Mouse (Mus musculus) midbrain, embryonic 14.5 days (tissue): ENCODE measurements around the gene Dnaja3. TPM values are rescaled to one million over a fixed set of nuclear protein-coding genes. Genes with fewer than 3 reads are reported as not detected.

Experiments used
- ATAC-seq: fragments of 200-750 bp; cut with Nextera tagmentation; 2 replicates; pipeline ENCODE4 v1.8.0; 2017; ENCODE audit warnings: moderate number of reproducible peaks, moderate library complexity; ENCODE audit not compliant: low FRiP score, low TSS enrichment
- DNase-seq: peaks from one replicate; pipeline ENCODE4 v3.0.0-alpha.2; 2015
- H3K27ac ChIP-seq: fragments of 300-500 bp; sonication (generic); replicated peaks from 2 replicates; pipeline ENCODE4 v1.5.1; 2014; ENCODE audit warnings: mild to moderate bottlenecking, low read depth, low read length, moderate library complexity
- H3K27me3 ChIP-seq: fragments of 300-500 bp; sonication (generic); 2 replicates; pipeline ENCODE4 v1.6.1; 2014; ENCODE audit warnings: low read length, control low read depth, mixed read lengths; ENCODE audit not compliant: control insufficient read depth, insufficient read depth
- H3K36me3 ChIP-seq: fragments of 300-500 bp; sonication (generic); 2 replicates; pipeline ENCODE4 v1.6.1; 2014; ENCODE audit warnings: low read length, control low read depth; ENCODE audit not compliant: control insufficient read depth, insufficient read depth
- H3K4me1 ChIP-seq: fragments of 300-500 bp; sonication (generic); 2 replicates; pipeline ENCODE4 v1.6.1; 2014; ENCODE audit warnings: mild to moderate bottlenecking, antibody characterized with exemption, low read length, control low read depth; ENCODE audit not compliant: control insufficient read depth, insufficient read depth
- H3K4me2 ChIP-seq: fragments of 300-500 bp; sonication (generic); 2 replicates; pipeline ENCODE4 v1.6.1; 2014; ENCODE audit warnings: mild to moderate bottlenecking, low read length, moderate library complexity
- H3K4me3 ChIP-seq: fragments of 300-500 bp; sonication (generic); replicated peaks from 2 replicates; pipeline ENCODE4 v1.5.1; 2014; ENCODE audit warnings: low read depth, low read length
- H3K9ac ChIP-seq: fragments of 300-500 bp; sonication (generic); replicated peaks from 2 replicates; pipeline ENCODE4 v1.6.1; 2014; ENCODE audit warnings: mild to moderate bottlenecking, low read length, moderate library complexity
- H3K9me3 ChIP-seq: fragments of 300-500 bp; sonication (generic); 2 replicates; pipeline ENCODE4 v1.6.1; 2016; ENCODE audit warnings: low read length, control low read depth, mixed read lengths; ENCODE audit not compliant: control insufficient read depth
- WGBS: fragments of 180-500 bp; shearing (Covaris S2); extraction: QIAGEN DNeasy Blood & Tissue Kit; methylation state at CpG from one replicate; pipeline ENCODE4 v1.1.7; 2014; 5-methylcytosine and 5-hydroxymethylcytosine counted together
- polyA plus RNA-seq: library from polyadenylated mRNA; unstranded; fragments of >200 nt; fragmentation: Nextera tagmentation; extraction: Ambion mirVana; gene quantifications from 2 replicates; pipeline ENCODE4 v1.2.1, GENCODE M21; 2014

The Dnaja3 gene
- 44.8 and 55.0 TPM in 2 replicates for polyA plus RNA-seq

DNA sequence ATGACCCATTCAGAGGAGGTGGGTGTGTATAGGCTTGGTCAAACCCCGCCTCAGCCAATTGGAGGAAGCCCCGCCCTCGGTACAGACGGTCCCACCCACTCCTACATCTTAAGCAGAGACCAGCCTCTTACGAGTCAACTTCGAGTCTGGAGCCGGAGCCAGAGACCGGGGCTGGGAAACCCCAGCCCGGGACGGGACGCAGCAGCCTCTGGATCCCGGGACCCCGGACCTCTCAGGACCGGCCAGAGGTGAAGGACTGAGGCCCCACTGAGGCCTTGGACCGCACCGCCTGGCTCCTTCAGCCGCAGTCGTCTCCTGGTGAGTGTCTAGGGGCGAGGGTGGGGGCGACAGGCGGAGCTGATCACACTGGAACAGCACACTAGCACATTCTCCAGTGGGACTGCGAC is at the start of gene Dnaja3, which contains the start of gene Vasn:
TSS of gene Dnaja3 (plus strand) at position 159 of the 407 bp plus-strand sequence.
TSS of gene Vasn (plus strand) at position 111 of the 407 bp plus-strand sequence.
- Histone ChIP-seq H3K27ac (peak within 1 kb of the TSS; percentile 26; the same call in 1 of the 2 replicates), H3K9ac (peak within 1 kb of the TSS; percentile 54), H3K4me2 (peak within 1 kb of the TSS; percentile 64), H3K4me3 (peak within 1 kb of the TSS; percentile 39), H3K9me3 (no peaks in the 10 kb centered on the region), H3K36me3 (no peaks in the 10 kb centered on the region), H3K27me3 (no peaks in the 10 kb centered on the region), H3K4me1 (peaks cover 15% of the 10 kb centered on the region; the same call in 1 of the 2 replicates)
- DNase-seq (peak; percentile 85), ATAC-seq (peak; percentile 86)
- WGBS: 2% methylated on average over 22 of the region's 22 CpGs

DNA sequence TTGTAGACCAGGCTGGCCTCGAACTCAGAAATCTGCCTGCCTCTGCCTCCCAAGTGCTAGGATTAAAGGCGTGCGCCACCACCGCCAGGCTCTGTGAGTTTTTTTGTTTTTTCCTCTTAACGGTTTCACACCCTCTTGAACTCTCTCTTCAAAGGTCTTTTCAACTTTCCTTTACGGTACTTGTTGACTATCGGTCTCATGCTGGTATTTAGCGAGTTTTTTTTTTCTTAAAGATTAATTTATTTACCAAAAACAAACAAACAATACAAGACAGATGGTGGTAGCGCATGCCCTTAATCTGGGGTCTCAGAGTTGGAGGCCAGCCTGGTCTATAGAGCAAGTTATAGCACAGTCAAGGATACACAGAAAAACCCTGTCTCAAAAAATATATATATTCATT is 49.6 kb upstream of the Dnaja3 start:
- Histone ChIP-seq H3K9ac (no peak overlapping the region), H3K4me2 (no peak overlapping the region), H3K27me3 (no peaks in the 10 kb centered on the region), H3K36me3 (peaks cover 5% of the 10 kb centered on the region; the same call in 1 of the 2 replicates), H3K4me3 (no peak overlapping the region), H3K27ac (no peak overlapping the region), H3K9me3 (no peaks in the 10 kb centered on the region), H3K4me1 (peaks cover 16% of the 10 kb centered on the region)
- WGBS: 97% methylated on average over 9 of the region's 9 CpGs
- ATAC-seq (no peak), DNase-seq (peak; percentile 74)

DNA sequence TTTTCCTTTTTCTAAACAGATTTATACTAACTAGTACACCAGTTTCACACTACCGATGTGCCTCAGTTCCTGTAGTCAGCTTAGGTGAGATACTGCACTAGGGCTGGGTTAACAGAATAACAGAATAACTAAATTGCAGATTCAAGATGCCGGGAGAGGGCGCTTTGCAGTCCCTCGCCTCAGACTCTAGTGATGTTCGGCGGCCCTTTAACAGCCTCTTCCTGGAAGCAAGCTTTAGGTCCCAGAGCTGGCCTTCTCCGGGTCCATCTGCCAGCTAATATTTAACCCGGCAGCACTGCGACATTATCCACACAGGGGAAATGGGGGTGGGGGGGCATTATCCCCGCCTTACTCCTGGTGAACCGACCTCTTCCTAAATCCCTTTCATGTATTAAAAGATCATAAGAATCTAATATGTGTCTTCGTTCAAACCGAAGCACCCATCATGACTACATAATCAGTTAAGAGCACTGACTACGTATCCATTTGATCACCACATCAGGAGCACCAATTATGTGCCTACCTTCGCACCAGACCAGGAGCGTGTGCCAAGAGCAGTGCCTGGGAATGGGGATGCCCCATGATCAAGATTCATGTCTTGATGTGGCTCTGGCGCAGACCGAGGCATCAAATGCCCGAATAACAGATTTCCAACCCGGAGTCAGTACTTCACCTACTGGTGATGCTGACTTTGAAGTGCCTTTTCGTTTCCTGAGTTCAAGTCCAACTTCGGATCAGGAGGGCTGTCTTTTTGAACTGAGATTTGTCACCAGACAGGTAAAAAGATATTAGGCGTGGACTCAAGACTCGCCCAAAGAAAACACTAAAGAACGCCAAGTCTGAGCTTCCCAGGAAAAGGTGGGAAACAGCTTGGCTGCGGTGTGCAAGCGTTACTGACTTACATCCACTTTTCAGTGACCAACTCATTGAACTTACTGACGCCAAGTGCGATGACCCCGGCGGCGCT is 46.6 kb upstream of the Dnaja3 start:
- no peaks in the 10 kb centered on the region for H3K27me3 ChIP-seq
- H3K9ac ChIP-seq: peak overlapping the region; percentile 91
- peaks cover 5% of the 10 kb centered on the region; the same call in 1 of the 2 replicates for H3K36me3 ChIP-seq
- H3K4me1 ChIP-seq: peaks cover 40% of the 10 kb centered on the region
- H3K4me3 ChIP-seq: peak overlapping the region; percentile 83
- no peaks in the 10 kb centered on the region for H3K9me3 ChIP-seq
- ATAC-seq: no peak
- H3K4me2 ChIP-seq: peak overlapping the region; percentile 98
- peak; percentile 84 for DNase-seq
- 10% methylated on average over 32 of the region's 32 CpGs for WGBS
- peak overlapping the region; percentile 95 for H3K27ac ChIP-seq

DNA sequence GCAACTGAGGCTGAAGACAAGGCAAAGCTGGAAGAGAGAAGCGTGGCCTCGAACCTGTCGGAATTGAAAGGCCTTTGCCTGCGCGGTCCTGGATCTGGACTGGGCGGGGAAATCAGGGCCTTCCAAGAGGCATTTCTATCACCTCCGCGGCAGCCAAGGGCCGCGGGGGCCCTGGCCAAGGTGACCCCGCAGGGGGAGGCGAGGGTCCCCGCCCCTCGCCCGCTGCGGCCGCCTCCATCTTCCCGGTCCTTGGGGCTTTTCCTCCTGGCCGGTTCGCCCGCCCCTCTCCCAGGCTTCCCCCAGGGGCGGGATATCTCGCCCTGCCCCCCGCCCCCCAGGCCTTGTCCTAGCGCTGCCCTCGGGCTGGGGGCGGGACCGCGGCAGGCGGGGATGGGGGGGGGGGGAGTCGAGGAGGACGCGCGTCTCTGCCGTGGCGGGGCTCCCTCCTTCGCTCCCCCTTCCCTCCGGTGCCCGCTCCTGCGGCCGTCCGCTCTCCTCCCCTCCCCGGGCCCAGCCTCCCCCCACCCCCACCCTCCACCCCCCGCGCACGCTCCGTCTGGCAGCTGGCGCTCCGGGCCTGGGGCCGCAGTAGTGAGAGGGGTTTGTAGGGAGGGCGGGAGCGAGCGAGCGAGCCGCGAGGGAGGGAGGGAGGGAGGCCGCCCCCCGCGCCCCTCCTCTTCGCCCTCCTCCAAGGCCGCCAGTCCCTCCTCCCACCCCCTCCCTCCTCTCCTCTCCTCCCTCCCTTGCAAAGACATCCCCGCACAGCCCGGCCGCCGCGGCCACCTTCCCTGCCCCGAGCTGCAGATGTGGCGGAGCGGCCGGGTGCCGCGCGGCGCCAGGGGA is 45.6 kb upstream of the Dnaja3 start, which contains the start of gene Glis2:
TSS of gene Glis2 (plus strand) at position 743 of the 843 bp plus-strand sequence.
- Histone ChIP-seq H3K9me3 (no peaks in the 10 kb centered on the region), H3K4me1 (peaks cover 50% of the 10 kb centered on the region), H3K4me2 (peak within 1 kb of the TSS; percentile 98), H3K4me3 (peak within 1 kb of the TSS; percentile 83), H3K27ac (peak within 1 kb of the TSS; percentile 95), H3K36me3 (peaks cover 5% of the 10 kb centered on the region; the same call in 1 of the 2 replicates), H3K9ac (peak within 1 kb of the TSS; percentile 91), H3K27me3 (no peaks in the 10 kb centered on the region)
- 1% methylated on average over 46 of the region's 74 CpGs for WGBS
- ATAC-seq (peak; percentile 90), DNase-seq (peak; percentile 95)

DNA sequence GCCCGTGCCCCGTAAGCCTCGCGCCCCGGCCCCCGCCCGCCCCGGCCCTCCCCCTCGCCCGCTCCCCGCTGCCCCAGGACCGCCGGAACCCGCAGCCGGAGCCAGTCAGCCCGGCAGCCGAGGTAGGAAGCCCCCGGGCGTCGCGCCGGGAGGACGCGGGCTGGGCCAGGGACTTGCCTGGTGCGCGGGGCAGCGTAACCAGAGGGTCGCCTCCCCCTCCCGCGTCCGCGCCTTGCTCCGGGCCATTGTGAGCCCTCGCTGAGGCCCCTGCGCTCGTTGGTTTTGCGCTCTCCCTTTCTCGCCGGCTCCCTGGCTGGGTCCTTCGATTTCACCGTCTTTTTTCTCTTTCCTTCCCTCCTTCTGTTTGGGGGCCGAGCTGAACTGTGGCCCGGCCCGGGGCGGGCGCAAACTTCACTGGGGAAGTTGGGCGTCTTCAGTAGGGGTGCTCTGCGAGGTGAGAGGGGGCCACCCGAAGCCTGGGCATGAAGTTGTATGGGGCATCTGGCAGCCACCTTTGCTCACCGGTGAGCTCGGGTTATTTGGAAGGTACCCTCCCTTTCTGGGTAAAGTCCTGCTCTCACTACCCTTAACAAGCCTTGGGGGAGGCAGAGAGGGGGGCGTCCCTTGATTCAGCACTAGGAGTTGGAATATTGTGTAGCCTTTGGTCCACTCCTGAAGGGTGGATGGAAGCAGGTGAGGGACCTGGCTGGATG is 44.8 kb upstream of the Dnaja3 start:
- Histone ChIP-seq H3K4me1 (peaks cover 52% of the 10 kb centered on the region), H3K9me3 (no peaks in the 10 kb centered on the region)

DNA sequence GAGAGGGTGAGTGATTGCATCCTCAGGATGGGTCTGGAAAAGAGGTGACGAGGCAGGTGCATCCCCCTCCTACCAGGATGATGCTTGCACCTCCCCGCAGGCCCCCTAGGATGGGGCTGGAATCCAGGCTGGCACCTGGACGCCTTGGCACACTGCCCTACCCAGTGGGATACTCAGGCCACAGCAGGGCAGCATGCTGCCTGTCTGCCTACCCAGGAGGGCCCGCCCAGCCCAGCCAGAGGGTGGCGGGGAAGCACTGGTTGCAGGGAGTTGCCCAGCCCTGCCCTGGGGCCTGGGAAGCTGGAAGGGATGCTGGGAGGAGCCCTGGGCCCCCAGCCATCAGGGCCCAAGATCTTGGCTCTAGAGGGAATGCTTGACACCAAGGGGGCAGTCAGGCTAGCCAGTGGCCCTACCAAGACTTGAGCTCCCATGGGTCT is 44.2 kb upstream of the Dnaja3 start:
- H3K27ac ChIP-seq: peak overlapping the region; percentile 95
- H3K9ac ChIP-seq: peak overlapping the region; percentile 91
- peak; percentile 36 for DNase-seq
- peak overlapping the region; percentile 98 for H3K4me2 ChIP-seq
- H3K27me3 ChIP-seq: no peaks in the 10 kb centered on the region
- WGBS: 1% methylated on average over 5 of the region's 5 CpGs
- no peak for ATAC-seq
- H3K36me3 ChIP-seq: peaks cover 5% of the 10 kb centered on the region; the same call in 1 of the 2 replicates
- H3K4me3 ChIP-seq: peak overlapping the region; percentile 83
- H3K9me3 ChIP-seq: no peaks in the 10 kb centered on the region
- peaks cover 52% of the 10 kb centered on the region for H3K4me1 ChIP-seq

More for the DNA sequence above, 44.8 kb upstream of the Dnaja3 start:
- H3K36me3 ChIP-seq: peaks cover 5% of the 10 kb centered on the region; the same call in 1 of the 2 replicates
- ATAC-seq: peak; percentile 46
- peak overlapping the region; percentile 91 for H3K9ac ChIP-seq
- H3K27me3 ChIP-seq: no peaks in the 10 kb centered on the region
- peak overlapping the region; percentile 98 for H3K4me2 ChIP-seq
- peak overlapping the region; percentile 83 for H3K4me3 ChIP-seq
- WGBS: under 1% methylated on average over 47 of the region's 52 CpGs
- H3K27ac ChIP-seq: peak overlapping the region; percentile 95
- DNase-seq: peak; percentile 79

DNA sequence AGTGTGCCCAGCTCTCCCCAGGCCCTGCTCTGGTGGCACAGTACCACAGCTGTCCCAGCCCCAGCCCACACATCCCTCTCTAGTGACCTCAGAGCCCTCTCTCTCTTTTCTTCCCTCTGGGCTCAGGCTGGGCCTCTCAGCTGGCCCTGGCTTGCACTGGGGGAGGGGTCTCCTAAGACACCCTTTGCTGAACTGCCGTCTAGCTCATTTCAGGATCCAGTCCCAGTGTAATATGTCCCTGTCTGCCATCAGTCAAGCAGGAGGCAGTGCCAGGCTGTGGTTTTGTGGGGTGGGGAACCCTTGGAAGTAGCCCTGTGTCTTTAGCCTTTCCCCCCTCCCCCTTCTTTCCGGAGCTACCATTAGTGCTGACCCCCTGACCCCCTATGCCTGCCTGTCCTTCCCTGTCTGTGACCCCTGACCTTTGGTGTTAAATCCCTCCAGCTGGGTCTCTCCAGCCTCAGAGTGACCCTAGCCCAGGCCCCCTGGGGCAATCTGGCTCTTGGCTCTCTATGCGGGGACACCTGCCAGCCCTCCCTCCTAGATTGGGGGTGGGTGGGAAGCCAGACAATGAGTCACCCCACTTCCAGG is 43.6 kb upstream of the Dnaja3 start:
- H3K9ac ChIP-seq: peak overlapping the region; percentile 91
- peaks cover 56% of the 10 kb centered on the region for H3K4me1 ChIP-seq
- no peaks in the 10 kb centered on the region for H3K36me3 ChIP-seq
- H3K27me3 ChIP-seq: no peaks in the 10 kb centered on the region
- DNase-seq: peak; percentile 30
- peak overlapping the region; percentile 83 for H3K4me3 ChIP-seq
- 6% methylated on average over 3 of the region's 3 CpGs for WGBS
- H3K27ac ChIP-seq: peak overlapping the region; percentile 95
- no peak for ATAC-seq
- H3K4me2 ChIP-seq: peak overlapping the region; percentile 98
- no peaks in the 10 kb centered on the region for H3K9me3 ChIP-seq
